Mouse (Mus musculus) liver, embryonic 11.5 days (tissue): ENCODE results near the gene Coq8b. TPM values are rescaled to one million over a fixed set of nuclear protein-coding genes. Genes with fewer than 3 reads are reported as not detected.
"Not testable (repeated sequence)": the region's sequence is repeated elsewhere in the genome, so short reads cannot be mapped to it uniquely, and the experiment has no call there.

Source experiments
- ATAC-seq: fragments of 200-750 bp; cut with Nextera tagmentation; replicated peaks from 2 replicates; pipeline ENCODE4 v1.8.0; 2017; ENCODE audit warnings: moderate number of reproducible peaks, mild to moderate bottlenecking, moderate TSS enrichment, moderate library complexity; ENCODE audit not compliant: low FRiP score
- DNase-seq: peaks from one replicate; pipeline ENCODE4 v3.0.0-alpha.2; 2017; ENCODE audit warnings: low spot score
- H3K27ac ChIP-seq: fragments of 300-500 bp; sonication (generic); 2 replicates; pipeline ENCODE4 v1.5.1; 2014; ENCODE audit warnings: mild to moderate bottlenecking, low read depth, low read length, control low read depth
- H3K27me3 ChIP-seq: fragments of 300-500 bp; sonication (generic); replicated peaks from 2 replicates; pipeline ENCODE4 v1.6.1; 2014; ENCODE audit warnings: low read length, mixed read lengths; ENCODE audit not compliant: control insufficient read depth, insufficient read depth
- H3K36me3 ChIP-seq: fragments of 300-500 bp; sonication (generic); 2 replicates; pipeline ENCODE4 v1.6.1; 2014; ENCODE audit warnings: mild to moderate bottlenecking, low read length, moderate library complexity, mixed read lengths; ENCODE audit not compliant: control insufficient read depth, insufficient read depth
- H3K4me1 ChIP-seq: fragments of 300-500 bp; sonication (generic); replicated peaks from 2 replicates; pipeline ENCODE4 v1.6.1; 2014; ENCODE audit warnings: low read length, mixed read lengths; ENCODE audit not compliant: control insufficient read depth, insufficient read depth
- H3K4me2 ChIP-seq: fragments of 300-500 bp; sonication (generic); 2 replicates; pipeline ENCODE4 v1.6.1; 2014; ENCODE audit warnings: mild to moderate bottlenecking, control low read depth, moderate library complexity
- H3K4me3 ChIP-seq: fragments of 300-500 bp; sonication (generic); 2 replicates; pipeline ENCODE4 v1.5.1; 2014; ENCODE audit warnings: low read depth, low read length, control low read depth
- H3K9ac ChIP-seq: fragments of 300-500 bp; sonication (generic); 2 replicates; pipeline ENCODE4 v1.6.1; 2014; ENCODE audit warnings: low read depth, low read length, control low read depth
- H3K9me3 ChIP-seq: fragments of 300-500 bp; sonication (generic); 2 replicates; pipeline ENCODE4 v1.6.1; 2016; ENCODE audit warnings: low read length, inconsistent platforms, mixed read lengths; ENCODE audit not compliant: control insufficient read depth
- WGBS: fragments of 180-500 bp; shearing (Covaris S2); extraction: QIAGEN DNeasy Blood & Tissue Kit; methylation state at CpG from one replicate; pipeline ENCODE4 v1.1.7; 2014; 5-methylcytosine and 5-hydroxymethylcytosine counted together
- polyA plus RNA-seq: library from polyadenylated mRNA; unstranded; fragments of >200 nt; fragmentation: Nextera tagmentation; extraction: Ambion mirVana; gene quantifications from 2 replicates; pipeline ENCODE4 v1.2.1, GENCODE M21; 2014

The Coq8b gene
- polyA plus RNA-seq, 1 experiment from 2014 or later: 18.7 TPM

DNA sequence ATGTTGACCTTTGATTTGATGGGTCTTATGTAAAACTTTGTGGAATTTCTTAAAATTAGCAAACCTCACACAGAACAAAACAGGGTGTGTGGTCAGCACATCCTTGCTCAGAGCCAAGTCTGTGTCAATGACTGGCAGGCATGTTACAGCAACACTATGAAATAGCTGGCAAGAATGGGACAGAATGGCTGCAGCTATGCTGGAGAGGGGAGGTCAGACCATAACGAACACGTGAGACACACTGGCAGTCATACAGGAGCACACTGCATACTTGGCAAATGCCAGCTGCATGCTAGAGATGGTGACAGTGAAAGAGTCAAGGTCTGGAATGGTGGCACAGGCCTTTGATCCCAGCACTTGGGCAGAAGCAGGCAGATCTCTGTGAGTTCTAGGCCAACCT, 2.9 kb downstream of the Coq8b start:
- Histone ChIP-seq H3K27ac (no peak overlapping the region), H3K9ac (no peak overlapping the region), H3K9me3 (no peaks in the 10 kb centered on the region), H3K4me3 (no peak overlapping the region), H3K4me2 (no peak overlapping the region), H3K36me3 (no peaks in the 10 kb centered on the region), H3K27me3 (no peaks in the 10 kb centered on the region), H3K4me1 (peaks cover 5% of the 10 kb centered on the region)
- 89% methylated on average over 2 of the region's 2 CpGs for WGBS
- ATAC-seq (no peak), DNase-seq (no peak)

DNA sequence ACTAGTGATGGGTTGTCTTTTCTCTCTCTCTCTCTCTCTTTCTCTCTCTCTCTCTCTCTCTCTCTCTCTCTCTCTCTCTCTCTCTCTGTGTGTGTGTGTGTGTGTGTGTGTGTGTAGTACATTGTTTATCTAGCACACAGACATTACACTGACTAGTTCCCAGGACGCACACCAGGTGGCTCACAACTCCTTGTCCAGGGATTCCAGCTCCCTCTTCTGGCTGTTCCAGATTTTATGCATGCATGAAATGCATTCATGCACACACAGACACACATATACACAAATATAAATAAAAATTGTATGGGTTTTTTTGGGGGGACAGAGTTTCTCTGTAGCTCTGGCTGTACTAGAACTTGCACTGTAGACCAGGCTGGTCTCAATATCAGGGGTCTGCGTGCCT, 4.7 kb downstream of the Coq8b start:
- H3K4me3 ChIP-seq: no peak overlapping the region
- DNase-seq (no peak), ATAC-seq (no peak)
- H3K9me3 ChIP-seq: no peaks in the 10 kb centered on the region
- peaks cover 5% of the 10 kb centered on the region; the same call in 1 of the 2 replicates for H3K36me3 ChIP-seq
- H3K27ac ChIP-seq: no peak overlapping the region
- no peaks in the 10 kb centered on the region for H3K27me3 ChIP-seq
- no peak overlapping the region for H3K9ac ChIP-seq
- 84% methylated on average over 2 of the region's 2 CpGs for WGBS
- H3K4me2 ChIP-seq: no peak overlapping the region
- H3K4me1 ChIP-seq: peaks cover 5% of the 10 kb centered on the region

DNA sequence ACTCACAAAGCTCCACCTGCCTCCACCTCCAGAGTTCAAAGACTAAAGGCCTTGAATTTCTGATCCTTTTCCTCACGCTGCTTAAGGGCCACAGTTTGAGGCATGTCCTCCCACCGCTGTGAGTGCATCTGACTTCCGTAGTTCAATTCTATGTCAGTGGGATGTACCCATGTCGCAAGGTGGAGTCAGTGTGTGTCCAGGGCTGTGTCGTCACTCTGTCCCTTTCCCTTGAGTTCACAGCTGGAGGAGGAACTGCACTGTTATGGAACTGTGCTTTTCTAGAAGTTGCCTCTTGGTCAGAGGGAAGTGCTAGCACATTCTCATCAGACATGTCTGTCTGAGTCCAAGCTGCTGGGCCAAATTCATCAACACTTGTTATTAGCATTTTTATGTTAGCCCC, 5.7 kb downstream of the Coq8b start:
- no peak for ATAC-seq
- Histone ChIP-seq H3K27ac (no peak overlapping the region), H3K4me1 (peaks cover 2% of the 10 kb centered on the region), H3K36me3 (peaks cover 5% of the 10 kb centered on the region; the same call in 1 of the 2 replicates), H3K9me3 (no peaks in the 10 kb centered on the region), H3K9ac (no peak overlapping the region), H3K4me2 (no peak overlapping the region), H3K4me3 (no peak overlapping the region), H3K27me3 (no peaks in the 10 kb centered on the region)
- 84% methylated on average over 5 of the region's 5 CpGs for WGBS
- no peak for DNase-seq

- Histone ChIP-seq H3K27me3 (no peaks in the 10 kb centered on the region), H3K4me2 (no peak overlapping the region), H3K36me3 (peaks cover 5% of the 10 kb centered on the region; the same call in 1 of the 2 replicates), H3K4me1 (no peaks in the 10 kb centered on the region), H3K4me3 (no peak overlapping the region), H3K9me3 (no peaks in the 10 kb centered on the region), H3K9ac (no peak overlapping the region), H3K27ac (no peak overlapping the region)
- ATAC-seq: no peak
- DNase-seq: no peak
- 64% methylated on average over 8 of the region's 8 CpGs for WGBS
These were observed 10.4 kb downstream of the Coq8b start for GRCm38 (mm10) chr7:27243211-27243610.

DNA sequence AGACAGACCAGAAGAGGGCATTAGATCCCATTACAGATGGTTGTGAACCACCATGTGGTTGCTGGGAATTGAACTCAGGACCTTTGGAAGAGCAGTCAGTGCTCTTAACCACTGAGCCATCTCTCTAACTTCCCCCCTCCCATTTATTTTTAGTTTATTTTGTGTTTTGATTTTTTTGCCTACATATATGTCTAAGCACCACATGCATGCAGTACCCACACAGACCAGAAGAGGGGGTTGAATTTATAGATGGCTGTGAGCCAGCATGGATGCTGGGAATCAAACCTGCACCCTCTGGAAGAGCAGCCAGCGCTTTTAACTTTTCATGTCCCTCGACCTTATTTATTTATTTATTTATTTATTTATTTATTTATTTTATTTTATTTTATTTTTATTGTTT, 11.3 kb downstream of the Coq8b start:
- WGBS: 66% methylated on average over 2 of the region's 2 CpGs
- H3K4me3 ChIP-seq, H3K4me1 ChIP-seq, H3K36me3 ChIP-seq, H3K9ac ChIP-seq, H3K9me3 ChIP-seq, H3K27ac ChIP-seq, H3K4me2 ChIP-seq, H3K27me3 ChIP-seq, DNase-seq, ATAC-seq: not testable (repeated sequence)

GRCm38 (mm10) chr7:27249146-27249545, 16.3 kb downstream of the Coq8b start:
- Histone ChIP-seq H3K9ac (no peak overlapping the region), H3K4me3 (no peak overlapping the region), H3K36me3 (no peaks in the 10 kb centered on the region), H3K4me2 (no peak overlapping the region), H3K4me1 (peaks cover 3% of the 10 kb centered on the region), H3K27ac (no peak overlapping the region), H3K27me3 (no peaks in the 10 kb centered on the region), H3K9me3 (no peaks in the 10 kb centered on the region)
- DNase-seq (no peak), ATAC-seq (no peak)
- WGBS: 82% methylated on average over 2 of the region's 2 CpGs

DNA sequence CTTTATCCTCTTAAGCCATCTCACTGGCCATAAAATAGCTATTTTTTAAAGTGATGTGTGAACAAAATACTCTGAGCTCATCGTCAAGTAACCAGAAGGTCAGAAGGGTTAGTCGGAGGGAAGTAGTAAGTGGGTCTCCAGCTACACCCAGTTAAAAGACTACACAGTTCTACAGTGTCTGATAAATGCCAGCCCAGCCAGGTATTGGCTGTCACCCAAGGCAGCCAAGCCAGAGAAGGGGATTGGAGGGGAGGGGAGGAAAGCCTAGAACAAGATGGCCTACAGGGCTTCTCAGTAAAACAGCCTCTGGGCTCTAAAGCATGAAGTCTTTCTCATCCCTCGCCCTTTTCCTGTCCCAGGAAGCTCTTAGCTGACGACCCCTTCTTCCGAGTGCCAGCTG, 17.1 kb downstream of the Coq8b start:
- no peak overlapping the region for H3K4me2 ChIP-seq
- no peak overlapping the region for H3K4me3 ChIP-seq
- H3K9me3 ChIP-seq: no peaks in the 10 kb centered on the region
- H3K9ac ChIP-seq: no peak overlapping the region
- DNase-seq (no peak), ATAC-seq (no peak)
- H3K27ac ChIP-seq: no peak overlapping the region
- H3K36me3 ChIP-seq: no peaks in the 10 kb centered on the region
- H3K27me3 ChIP-seq: no peaks in the 10 kb centered on the region
- WGBS: 78% methylated on average over 5 of the region's 5 CpGs
- peaks cover 3% of the 10 kb centered on the region for H3K4me1 ChIP-seq

DNA sequence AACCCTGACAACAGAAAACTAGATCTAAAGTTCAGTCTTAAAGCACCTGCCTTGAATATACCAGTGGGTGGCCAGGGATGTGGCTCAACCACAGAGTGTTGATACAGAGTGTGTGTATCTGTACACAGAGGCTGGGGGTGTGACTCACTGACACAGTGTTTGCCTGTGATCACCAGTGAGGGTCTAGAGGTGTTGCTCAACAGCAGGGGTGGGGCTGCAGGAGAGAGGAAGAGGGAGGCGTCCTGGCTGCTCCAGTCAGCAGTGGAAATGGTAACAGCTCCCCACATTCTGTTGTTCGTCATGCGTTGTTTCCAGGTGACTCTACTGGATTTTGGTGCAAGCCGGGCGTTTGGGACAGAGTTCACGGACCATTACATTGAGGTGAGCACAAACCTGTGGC, 19.1 kb downstream of the Coq8b start:
- 0 out of 2 replicates have a peak overlapping the region, but pooled peaks have one; percentile 9 for H3K9ac ChIP-seq
- ATAC-seq (peak; percentile 81), DNase-seq (no peak)
- H3K9me3 ChIP-seq: no peaks in the 10 kb centered on the region
- peaks cover 5% of the 10 kb centered on the region for H3K4me1 ChIP-seq
- no peaks in the 10 kb centered on the region for H3K27me3 ChIP-seq
- H3K27ac ChIP-seq: peak overlapping the region; percentile 52
- 56% methylated on average over 6 of the region's 6 CpGs for WGBS
- no peaks in the 10 kb centered on the region; the same call in 1 of the 2 replicates for H3K36me3 ChIP-seq
- peak overlapping the region; percentile 40 for H3K4me2 ChIP-seq
- H3K4me3 ChIP-seq: peak overlapping the region; percentile 20; the same call in 1 of the 2 replicates

GRCm38 (mm10) chr7:27255721-27256120, 22.9 kb downstream of the Coq8b start:
- Histone ChIP-seq H3K36me3 (no peaks in the 10 kb centered on the region; the same call in 1 of the 2 replicates), H3K9ac (no peak overlapping the region), H3K4me3 (no peak overlapping the region), H3K9me3 (no peaks in the 10 kb centered on the region), H3K4me2 (no peak overlapping the region), H3K27ac (no peak overlapping the region), H3K4me1 (peaks cover 23% of the 10 kb centered on the region), H3K27me3 (no peaks in the 10 kb centered on the region)
- 74% methylated on average over 3 of the region's 3 CpGs for WGBS
- DNase-seq (no peak), ATAC-seq (no peak)
